Mouse (Mus musculus): ENCODE measurements at regions not wholly inside any gene's neighbourhood (a gene's known extent, or its start where the extent isn't known, plus 50 kb on each side); places are given as distances from the start of the nearest gene placed in this dataset.

DNA sequence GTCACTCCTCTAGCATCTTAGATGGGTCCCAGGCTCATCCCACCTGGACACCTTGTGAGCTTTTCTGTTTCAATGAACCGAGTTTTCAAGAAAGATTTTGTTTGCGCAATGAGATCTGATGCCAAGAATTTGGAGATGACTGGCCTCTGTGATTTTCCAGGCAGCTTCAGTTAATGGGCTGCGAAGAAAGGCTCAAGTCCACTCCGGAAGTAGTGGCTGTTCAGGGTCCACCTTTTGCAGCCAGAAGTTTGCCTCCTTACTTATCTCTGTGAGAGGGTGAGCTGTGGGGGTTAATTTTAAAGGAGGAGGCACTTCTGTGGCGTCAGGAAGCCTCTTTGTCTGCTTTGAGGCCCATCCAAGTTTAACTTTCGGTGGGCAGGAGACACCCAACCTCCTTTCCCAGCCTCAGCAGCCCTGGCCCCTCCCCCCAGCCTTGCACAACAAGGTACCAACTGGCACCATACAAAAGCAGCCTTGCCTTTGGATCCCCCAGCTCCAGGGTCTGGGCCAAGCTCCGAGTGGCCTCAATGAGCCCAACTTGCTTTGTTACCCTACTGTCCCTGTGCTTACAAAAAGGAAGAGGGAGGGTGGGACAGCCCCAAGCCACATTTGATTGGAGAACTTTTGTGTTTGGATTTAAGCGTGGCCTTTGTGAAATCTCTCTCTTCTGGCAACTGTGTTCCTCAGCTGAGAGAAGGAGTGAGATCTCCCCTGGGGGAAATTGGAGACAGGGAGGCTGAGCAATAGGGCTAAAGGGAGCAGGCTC, 75.3 kb downstream of the Lsm3 start:
- TF ChIP-seq CTCF (IDR thresholded peaks at IDR 0.05; ENCODE audit: low read depth) (no peak), EP300 (IDR thresholded peaks at IDR 0.05; ENCODE audit: low read depth) (no peak)
